Mouse (Mus musculus): ENCODE results near the gene Eif4e2. TPM values are rescaled to one million over a fixed set of nuclear protein-coding genes. Genes with fewer than 3 reads are reported as not detected.
A peak's percentile ranks its signal among the peaks of the same experiment; 100 is the strongest.

Gene Eif4e2
- total and polyA plus RNA-seq, 3 experiments, result 18.4 to 98.7 (median 66.0) TPM

DNA sequence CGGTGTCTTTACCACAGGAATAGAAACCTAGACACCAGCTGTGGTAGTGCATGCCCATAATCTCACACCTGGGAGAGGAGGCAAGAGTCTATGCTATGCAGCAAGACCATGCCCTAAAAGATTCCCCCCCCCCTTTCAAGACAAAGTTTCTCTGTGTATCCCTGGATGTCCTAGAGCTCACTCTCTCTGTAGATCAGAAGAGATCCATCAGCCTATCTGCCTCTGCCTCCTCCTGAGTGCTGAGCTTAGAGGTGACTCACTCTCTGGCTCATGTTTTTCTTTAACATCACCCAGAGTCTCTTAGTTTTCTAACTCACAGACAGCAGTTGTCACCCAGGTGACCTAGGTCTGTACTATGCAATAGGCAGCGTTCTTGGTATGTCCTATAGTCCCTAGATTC lies 45.6 kb downstream of the Eif4e2 start:
- DNase-seq, result peak; percentile 52

DNA sequence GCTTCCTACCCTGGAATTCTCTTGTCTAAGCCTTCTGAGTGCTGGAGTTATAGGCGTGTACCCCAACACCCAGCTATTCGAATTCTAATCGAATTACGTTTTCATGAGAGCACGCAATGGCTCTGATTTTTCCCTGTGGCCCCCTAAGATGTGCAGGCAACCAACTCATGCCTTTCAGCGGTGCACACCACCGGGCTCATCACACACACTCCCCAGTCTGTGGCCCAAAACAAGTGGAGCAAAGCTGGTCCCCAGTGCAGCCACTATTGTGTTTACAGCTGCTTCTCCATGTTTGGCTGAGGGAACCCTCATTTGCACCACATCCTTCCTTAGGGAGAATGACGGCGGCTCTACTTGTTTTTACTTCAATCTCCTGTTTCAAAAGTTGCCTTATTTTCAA lies 49.5 kb downstream of the Eif4e2 start:
- no peak for DNase-seq

DNA sequence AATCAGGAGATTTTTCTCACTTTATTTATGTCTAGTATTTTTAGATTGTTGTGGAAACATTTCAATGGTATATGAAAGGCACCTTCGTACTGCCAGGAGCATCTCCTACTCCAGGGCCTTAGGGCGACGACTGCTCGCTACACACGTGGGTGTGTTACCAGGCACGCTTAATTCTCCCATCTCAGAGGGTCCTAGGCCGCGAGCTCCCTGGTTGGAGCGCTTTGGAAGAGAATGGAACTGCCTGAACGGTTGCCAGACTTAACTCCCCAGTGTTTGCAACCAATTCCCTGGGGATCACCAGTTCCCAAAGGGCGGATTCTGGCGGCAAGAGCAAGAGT lies 50.1 kb downstream of the Eif4e2 start:
- DNase-seq, result no peak

DNA sequence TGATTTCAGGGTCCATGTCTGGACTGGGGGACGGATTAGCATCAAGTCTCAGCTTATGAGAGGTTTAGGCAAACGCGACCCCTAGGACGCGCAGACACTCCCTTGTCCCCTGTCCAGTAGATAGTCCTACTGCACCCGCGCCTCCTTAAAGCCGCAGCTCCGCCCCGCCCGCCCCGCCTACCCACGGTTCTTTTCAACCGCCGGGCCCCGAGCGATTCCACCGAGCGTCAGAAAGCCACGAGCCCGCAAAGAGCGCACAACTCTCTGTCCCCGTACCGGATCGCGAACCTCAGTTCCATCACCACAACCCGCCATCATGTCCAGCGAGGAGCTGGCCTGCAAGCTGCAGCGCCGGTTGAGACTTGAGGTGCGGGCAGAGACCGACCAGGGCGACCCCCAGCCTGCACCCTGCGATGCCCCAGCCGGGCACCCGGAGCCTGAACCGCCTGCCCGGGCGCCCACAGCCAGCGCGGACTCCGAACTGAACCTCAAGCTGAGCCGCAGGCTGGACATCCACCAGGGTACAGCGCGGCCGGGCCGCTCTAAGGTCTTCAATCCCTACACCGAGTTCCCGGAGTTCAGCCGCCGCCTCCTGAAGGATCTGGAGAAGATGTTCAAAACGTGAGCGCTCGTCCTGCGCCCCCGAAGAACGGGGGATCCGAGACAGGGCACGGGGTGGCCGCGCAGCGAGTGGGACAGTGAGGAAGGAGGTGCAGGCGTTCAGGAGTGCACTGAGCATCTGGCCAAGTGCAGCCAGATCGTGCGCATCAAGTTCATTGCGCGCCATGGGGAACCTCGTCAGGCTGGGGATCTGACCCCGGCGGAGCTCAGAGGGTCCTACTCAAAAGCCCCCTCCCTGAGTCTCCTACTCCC lies 50.7 kb downstream of the Eif4e2 start, which contains the start of gene Efhd1:
Efhd1 (plus strand) TSS at position 230 of the 873 bp plus-strand sequence.
- DNase-seq, result peak; percentile 90

DNA sequence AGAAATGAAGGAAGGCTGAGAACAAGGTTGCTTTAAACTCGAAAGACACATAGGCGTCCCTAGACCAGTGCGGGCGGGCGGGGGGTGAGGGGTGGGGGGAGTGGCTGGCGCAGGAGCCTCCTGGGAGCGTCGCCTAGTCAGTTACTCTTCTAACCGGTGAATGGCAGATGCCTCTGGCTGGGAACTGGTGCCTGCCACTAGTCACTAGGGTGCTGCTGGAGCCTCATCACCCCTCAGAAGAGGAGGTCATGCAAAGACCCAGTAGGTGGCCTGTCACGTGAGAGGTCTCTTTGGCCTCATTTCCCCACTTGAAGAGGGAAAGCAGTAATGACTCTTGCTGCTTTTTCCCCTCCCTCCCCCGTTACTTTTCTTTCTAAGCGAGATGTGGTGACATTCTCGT lies 51.5 kb downstream of the Eif4e2 start:
- peak; percentile 59 for DNase-seq

DNA sequence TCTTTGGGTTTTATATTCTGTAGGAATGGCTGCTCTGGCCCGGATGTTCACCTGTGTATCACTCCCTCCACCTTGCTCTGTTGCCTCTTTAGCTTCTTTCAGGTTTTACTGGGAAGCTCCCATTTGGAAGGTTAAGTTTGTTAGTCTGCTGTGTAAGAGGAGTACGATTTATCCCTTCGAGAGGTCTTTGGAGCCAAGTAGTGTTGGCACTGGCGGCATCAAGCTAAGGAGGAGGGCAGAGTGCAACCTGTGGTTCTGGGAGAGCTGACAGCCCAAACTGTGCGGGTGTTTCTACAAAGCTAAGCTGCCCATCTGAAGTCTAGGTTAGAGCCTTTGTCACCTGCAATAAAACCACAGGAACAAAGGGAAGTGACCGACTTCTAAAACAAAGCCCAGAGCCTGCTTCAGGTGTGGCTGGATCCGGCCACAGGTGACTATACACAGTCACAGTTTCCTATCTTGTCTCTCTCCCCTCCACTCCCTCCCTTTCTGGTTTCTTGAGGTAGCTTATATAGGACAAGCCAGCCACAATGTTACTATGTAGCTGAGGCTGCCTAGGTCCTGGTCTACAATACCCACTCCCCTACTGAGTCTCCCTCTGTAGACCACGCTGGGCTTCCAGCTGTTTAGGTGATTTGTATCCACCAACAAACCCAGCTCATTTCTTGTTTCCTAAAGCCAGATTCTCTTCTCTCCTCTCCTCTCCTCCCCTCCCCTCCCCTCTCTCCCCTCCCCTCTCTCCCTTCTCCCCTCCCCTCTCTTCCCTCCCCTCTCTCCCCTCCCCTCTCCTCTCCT lies 52.8 kb downstream of the Eif4e2 start:
- DNase-seq, result no peak

DNA sequence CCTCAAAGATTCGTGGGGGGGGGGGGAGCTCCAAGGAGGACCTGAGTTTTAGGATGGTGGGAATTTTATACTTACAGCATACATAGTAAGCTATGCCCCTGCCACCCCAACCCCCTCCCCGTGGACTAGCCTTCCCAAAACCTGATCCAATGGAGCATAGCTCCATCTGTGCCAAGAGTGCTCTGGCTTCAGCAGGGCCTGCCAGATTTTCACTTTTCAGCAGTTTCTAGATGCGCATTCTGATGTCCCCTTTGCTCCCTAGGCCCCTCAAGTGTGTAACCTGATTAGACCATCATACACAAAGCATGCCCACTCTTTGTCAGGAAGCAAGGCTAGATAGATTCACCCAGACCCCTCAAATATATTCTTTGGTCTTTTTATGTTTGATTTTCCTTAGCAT lies 56.5 kb downstream of the Eif4e2 start:
- DNase-seq, result no peak

DNA sequence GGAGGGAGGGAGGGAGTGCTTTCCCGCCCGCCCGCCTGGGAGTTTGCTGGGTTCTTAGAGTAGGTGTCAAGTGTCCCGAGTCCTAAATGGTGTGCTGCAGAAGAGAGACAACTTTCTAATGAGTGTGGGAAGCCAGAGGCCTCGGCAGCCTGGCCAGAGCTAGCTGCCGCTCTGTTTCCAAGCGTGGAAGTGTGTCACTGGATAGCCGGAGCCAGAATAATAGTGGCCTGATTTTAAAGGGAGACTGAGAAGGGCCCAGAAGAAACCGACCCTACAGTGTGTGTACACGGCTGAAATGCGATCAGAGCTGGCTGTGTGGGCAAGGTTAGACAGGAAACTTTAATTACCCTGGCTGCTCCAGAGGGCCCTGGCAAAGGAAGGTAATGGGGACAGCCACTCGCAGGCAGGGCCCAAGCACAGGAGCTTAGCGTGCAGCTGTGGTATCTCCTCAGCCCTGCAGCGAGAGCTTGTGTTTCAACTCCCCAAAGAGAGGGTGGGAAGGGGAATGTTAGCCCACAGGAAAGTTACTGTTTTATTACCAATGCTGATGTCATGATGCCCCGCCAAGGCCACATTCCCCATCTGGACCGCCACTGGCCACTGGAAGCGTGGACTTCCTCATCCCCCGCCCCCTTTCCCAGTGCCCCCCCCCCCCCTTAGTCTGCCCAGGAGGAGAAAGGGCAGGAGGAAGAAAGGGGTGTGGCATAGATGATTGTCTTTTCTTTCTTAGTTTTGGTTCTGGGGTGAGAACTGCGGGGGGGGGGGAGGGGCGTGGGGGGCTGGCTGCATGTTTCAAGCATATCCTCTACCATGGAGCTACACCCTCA lies 57.1 kb downstream of the Eif4e2 start:
- DNase-seq, result peak; percentile 65

DNA sequence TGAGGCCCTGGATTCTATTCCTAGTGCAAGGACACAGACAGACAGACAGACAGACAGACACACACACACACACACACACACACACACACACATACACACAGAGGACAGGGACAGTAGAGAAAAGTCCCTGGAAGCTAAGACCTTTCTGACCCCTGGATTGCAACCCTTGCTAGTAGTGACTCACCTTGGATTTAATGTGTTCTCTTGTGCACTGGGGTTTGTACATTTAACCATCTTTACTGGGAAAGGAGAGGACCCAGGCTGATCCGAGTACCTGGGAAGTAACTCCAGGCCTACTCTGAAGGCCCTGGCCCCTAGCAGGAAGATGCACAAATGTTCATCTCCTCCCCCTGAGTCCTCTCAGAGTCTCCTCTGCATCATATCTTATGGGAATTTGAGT lies 57.9 kb downstream of the Eif4e2 start:
- DNase-seq, result peak; percentile 58

DNA sequence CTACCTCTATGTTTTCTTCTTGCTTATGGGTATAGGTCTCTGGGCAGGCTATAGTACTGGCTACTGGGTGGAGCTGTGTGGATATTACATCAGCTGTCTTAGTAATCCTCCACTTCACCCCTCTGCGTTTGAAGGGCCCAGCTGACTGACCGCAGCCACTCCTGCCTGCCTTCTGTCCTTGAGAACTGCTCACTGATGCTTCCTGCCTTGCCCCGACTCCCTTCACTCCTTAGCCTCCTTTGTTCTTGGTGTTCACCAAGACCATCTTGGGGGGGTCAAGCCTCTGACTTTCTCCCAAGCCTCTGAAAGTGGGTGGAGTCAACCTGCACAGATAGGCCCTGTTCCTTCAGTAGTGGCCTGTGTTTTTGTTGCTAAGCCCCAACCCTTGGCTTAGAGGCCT lies 58.7 kb downstream of the Eif4e2 start:
- DNase-seq, result peak; percentile 84

DNA sequence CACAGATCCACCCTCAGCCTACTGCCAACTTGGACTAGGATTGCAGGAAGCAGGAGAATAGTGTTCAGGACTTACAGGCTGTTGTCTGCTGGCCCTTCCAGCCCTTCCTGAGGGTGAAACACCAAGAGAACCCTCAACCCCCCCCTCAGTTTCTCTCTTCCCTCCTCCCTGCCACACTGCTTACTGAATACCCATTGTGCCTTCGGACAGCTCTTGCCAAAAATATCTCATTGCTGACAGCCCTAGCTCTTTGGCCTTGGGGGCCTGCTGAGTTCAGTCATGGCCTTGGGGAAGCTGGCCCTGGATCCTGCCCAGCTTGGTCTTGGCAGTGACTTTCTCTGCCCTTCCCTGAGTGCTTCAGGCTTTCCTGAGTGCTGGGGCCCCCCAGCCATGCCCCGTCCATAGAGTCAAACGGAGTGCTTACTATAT lies 59.8 kb downstream of the Eif4e2 start:
- DNase-seq, result peak; percentile 94

DNA sequence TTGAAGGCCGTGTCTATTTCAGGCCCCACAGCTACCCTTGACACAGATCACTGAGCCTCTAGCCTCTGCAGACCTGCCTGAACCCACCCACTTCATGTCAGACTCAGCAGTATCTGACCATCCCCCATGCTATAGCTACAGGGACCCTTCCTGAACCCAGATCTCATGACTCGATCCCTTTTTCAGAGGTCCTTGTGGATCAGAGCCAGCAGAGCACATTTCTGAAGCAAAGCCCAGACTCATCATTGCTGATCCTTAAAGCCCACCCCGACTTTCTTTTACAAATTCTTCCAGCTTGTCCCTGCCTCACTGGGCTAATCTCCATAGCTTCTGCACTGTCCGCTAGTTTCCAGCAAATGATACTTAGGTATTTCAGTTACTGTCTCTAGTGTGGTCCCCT lies 60.4 kb downstream of the Eif4e2 start:
- DNase-seq, result no peak

DNA sequence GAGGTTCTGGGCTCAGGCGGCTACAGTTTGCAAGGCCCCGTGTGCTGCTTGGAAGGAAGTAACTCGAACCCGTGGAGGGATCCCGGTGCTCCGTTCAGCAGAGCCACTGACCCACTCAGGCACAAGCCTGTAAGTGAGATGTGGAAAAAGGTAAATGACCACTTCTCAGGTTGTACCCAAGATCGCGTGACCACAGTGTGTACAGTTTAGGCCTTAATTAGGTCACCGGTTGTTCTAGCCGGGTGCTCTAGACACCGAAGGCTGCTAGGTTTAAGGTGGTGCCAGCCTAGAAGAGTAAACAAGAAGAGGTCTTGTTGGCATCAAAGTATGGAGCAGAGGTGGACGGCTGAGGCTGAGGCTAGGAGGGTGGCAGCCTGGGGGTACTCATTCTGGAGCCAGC lies 61.4 kb downstream of the Eif4e2 start:
- DNase-seq, result no peak

DNA sequence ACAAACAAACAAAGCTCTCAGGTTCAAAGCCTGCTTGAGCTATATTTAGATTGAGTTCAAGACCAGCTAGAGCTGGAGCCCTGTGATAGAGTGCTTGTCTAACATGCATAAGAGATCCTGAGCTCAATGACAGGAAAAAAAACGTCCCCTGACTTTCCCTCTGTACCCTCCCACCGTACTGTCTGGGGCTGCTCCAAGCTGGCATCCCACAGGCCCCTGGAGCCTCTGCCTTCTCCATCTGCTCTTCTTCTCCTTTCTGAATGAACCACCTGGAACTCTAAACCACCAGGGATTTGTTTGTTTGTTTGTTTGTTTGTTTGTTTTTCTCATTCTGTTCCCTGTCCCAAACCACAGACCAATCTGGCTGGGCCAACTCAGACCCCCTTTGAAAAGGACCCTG lies 62.3 kb downstream of the Eif4e2 start:
- DNase-seq, result no peak

DNA sequence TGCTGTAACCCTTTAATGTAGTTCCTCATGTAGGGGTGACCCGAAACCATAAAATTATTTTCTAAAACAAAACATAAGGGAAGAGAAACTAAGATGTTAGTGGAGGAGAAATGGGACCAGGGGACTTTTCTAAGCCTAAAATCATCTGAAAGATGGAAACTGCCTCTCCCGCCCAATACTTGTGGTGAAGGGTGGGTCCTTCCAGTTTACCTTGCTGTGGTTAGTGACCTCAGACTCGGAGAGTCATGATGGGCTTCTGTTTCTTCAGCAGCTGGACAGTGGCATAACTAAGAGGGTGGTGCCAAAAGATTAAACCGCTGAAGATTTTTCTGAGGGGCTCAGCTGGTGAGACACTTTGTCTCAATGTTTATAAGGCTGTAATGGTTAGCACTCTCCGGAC lies 66.6 kb downstream of the Eif4e2 start:
- no peak for DNase-seq

DNA sequence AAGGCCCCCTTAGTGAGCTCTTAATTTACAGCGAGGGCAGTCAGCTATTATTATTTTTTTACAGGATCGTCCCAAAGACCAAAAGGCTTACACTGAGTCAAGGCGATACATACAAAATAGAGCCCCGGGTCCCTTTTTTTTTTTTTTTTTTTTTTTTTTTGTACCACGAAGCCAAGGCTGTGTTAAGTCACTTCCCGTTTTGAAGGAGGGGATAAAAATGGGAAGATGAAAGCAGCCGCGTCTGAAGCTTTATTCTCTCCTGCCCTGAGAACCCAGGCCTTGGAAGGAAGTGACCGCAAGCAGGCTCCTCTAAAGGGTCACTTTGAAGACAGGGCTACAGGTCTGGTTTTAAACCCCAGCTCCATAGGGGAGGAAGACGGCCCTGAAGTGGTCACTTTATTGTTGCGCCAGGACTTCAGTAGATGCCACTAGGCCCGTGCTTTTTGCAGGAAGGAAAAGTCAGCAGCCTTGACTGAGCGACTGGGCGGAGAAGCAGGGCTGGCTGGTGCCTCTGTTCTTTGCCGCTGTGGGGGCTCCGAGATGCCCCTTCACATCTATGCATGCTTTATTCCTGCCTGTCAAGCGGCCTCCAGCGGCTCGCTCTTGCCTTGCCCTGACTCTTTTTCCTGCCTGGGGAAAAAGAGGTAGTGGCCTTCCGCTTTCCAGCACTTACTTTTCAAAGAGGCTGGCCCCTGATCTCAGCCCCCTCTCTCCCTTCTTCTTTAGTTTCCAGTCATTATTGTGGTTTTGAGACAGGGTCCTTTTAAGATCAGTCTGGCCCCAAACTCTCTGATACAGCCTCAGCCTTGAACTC lies 68.1 kb downstream of the Eif4e2 start:
- peak; percentile 69 for DNase-seq

DNA sequence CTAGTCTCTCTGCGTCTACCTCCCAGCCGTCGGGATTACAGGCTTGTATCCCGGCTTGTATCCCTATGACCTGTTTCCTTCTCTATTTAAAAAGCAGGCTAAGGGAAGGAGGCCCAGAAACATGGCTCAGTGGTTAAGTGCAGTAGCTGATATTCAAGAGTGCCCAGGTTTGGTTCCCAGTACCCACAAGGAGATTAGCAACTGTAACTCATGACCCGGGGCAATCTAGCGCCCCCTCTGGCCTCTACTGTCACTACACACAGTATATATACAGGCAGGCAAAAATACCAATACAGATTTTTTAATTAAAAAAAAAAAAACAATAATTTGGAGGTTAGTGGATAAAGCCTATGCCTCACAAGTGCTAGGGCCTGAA lies 68.7 kb downstream of the Eif4e2 start:
- DNase-seq, result no peak

DNA sequence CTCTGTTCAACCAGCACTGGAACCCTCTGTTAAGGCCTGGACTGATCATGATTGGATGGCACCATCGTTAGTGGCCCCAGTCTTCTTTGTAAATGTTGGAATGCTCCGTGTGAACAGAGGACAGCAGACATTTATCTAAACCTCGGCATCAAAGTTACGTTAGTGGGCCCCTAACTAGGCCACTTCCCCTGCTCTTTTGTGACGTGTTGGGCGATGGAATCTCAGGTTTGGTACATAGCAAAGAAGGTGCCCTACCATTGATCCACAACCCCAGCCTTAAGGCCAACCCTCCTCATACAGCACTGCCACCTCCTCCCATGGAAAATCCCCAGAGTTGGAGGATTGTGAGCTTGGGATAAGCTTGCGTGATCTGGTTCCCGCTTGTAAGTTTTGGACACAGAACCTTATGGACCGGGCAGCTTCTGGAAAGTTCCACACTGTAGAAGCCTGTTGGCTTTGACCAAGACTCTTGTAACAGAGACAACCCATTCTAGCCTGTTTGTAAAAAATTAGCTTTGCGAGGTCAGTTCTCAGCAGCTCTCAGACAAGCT lies 69.8 kb downstream of the Eif4e2 start:
- no peak for DNase-seq

DNA sequence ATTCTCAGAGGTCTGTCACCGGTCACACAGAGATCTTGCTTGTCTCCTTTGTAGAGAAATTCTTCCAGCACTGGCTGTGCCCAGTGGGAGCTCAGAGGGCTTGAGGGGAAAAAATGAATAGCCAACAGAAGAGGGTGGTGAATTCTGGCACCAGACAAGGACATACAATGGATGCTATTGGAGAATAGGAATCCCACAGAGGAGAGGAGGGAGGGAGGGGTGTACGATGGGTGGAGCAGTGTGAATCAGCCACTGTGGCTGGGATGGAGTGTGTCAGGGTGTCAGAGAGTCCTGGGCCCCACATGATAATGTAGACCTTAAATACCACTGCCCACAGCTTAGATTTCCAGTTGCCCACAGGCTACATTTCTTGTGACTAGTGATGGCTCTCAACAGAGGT lies 73.4 kb downstream of the Eif4e2 start:
- DNase-seq, result peak; percentile 54
